Mouse (Mus musculus) liver, adult 2 months (tissue): ENCODE measurements around the gene Mlf1.

Source experiments
- CTCF ChIP-seq: fragments of 200-500 bp; IDR thresholded peaks from 2 replicates; pipeline ENCODE4 v1.5.1; 2011; ENCODE audit warnings: low read depth, low read length, control low read depth
- POLR2A ChIP-seq: fragments of 200-500 bp; IDR thresholded peaks from 2 replicates; pipeline ENCODE4 v1.6.1; 2011; ENCODE audit warnings: low read length, control low read depth; ENCODE audit not compliant: insufficient read depth; ENCODE audit errors: extremely low read depth

DNA sequence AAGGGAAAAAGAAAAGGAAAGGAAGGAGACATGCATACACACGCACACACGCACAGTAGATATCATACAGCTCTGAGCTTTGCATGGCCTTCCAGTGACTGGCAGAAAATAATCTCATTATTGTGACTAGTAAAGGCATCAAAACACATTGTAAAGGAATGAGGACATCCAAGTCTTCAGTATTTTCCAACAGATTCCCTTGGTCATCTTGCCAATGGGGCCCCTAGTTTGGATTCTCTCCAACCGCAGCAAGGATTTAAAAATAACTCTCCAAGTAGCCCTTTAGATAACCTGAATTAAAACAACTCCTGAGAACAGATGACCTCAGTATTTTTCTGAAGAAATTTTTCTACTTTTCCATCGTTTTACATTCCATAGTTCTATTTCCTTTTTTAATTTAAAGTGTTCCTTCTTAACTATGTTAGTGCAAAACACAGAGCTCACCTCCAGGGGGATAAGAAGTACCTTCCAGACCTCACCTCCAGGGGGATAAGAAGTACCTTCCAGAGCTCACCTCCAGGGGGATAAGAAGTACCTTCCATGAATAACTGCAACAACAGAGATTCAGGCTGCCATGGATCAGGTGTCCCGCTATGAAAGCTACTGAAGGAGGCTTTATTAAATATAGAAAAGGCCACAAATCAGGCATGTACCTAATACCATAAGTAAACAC, 4.4 kb upstream of the Mlf1 start:
- TF ChIP-seq CTCF = no peak
- TF ChIP-seq POLR2A = no peak
